Mouse (Mus musculus) hindbrain, embryonic 10.5 days (tissue): Measurements from ENCODE around the gene Slc6a3. TPM values are rescaled to one million over a fixed set of nuclear protein-coding genes. Genes with fewer than 3 reads are reported as not detected.

ENCODE experiments used
- DNase-seq: peaks from one replicate; pipeline ENCODE4 v3.0.0-alpha.2; 2017; ENCODE audit warnings: low spot score
- H3K27ac ChIP-seq: fragments of 300-500 bp; sonication (generic); 2 replicates; pipeline ENCODE4 v1.5.1; 2016; ENCODE audit warnings: mild to moderate bottlenecking, moderate library complexity
- H3K27me3 ChIP-seq: fragments of 300-500 bp; sonication (generic); 2 replicates; pipeline ENCODE4 v1.6.1; 2016; ENCODE audit warnings: mild to moderate bottlenecking; ENCODE audit not compliant: poor library complexity, insufficient read depth, severe bottlenecking
- H3K36me3 ChIP-seq: fragments of 300-500 bp; sonication (generic); 2 replicates; pipeline ENCODE4 v1.6.1; 2016; ENCODE audit warnings: mild to moderate bottlenecking, moderate library complexity
- H3K4me1 ChIP-seq: fragments of 300-500 bp; sonication (generic); replicated peaks from 2 replicates; pipeline ENCODE4 v1.6.1; 2016; ENCODE audit warnings: mild to moderate bottlenecking
- H3K4me3 ChIP-seq: fragments of 300-500 bp; sonication (generic); 2 replicates; pipeline ENCODE4 v1.5.1; 2016; ENCODE audit warnings: mild to moderate bottlenecking, moderate library complexity
- H3K9me3 ChIP-seq: fragments of 300-500 bp; sonication (generic); 2 replicates; pipeline ENCODE4 v1.6.1; 2016; ENCODE audit warnings: mild to moderate bottlenecking, moderate library complexity
- WGBS: fragments of 180-500 bp; shearing (Covaris S2); methylation state at CpG from one replicate; pipeline ENCODE4 v1.1.7; 2016; 5-methylcytosine and 5-hydroxymethylcytosine counted together
- polyA plus RNA-seq: library from polyadenylated mRNA; unstranded; fragments of >200 nt; fragmentation: Nextera tagmentation; extraction: Ambion mirVana; gene quantifications from 2 replicates; pipeline ENCODE4 v1.2.1, GENCODE M21; 2016

The Slc6a3 gene
- polyA plus RNA-seq, 1 experiment from 2014 or later = 0.10 TPM

DNA sequence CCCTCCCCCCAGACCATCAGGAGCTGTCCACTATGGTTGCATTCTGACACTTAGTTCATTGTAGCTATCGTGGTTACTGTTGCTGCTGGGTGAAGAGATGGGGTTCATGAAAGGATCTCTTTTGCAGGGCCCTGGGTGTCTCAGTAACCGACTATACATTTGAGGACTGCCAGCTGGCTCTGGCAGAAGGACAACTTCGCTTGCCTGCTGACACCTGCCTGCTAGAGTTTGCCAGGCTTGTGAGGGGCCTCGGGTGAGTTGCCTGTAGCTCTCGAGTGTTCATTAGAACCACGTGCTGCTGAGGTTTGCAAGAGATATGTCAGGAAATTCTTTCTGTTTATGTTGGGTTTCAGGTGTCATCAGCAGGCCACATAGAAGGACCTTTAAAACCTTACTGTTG is 26.7 kb upstream of the Slc6a3 start:
- no peaks in the 10 kb centered on the region for H3K9me3 ChIP-seq
- no peaks in the 10 kb centered on the region; the same call in 1 of the 2 replicates for H3K4me1 ChIP-seq
- no peak for DNase-seq
- no peaks in the 10 kb centered on the region for H3K27me3 ChIP-seq
- no peak overlapping the region for H3K27ac ChIP-seq
- 88% methylated on average over 6 of the region's 6 CpGs for WGBS
- peaks cover 92% of the 10 kb centered on the region for H3K36me3 ChIP-seq
- no peak overlapping the region for H3K4me3 ChIP-seq

DNA sequence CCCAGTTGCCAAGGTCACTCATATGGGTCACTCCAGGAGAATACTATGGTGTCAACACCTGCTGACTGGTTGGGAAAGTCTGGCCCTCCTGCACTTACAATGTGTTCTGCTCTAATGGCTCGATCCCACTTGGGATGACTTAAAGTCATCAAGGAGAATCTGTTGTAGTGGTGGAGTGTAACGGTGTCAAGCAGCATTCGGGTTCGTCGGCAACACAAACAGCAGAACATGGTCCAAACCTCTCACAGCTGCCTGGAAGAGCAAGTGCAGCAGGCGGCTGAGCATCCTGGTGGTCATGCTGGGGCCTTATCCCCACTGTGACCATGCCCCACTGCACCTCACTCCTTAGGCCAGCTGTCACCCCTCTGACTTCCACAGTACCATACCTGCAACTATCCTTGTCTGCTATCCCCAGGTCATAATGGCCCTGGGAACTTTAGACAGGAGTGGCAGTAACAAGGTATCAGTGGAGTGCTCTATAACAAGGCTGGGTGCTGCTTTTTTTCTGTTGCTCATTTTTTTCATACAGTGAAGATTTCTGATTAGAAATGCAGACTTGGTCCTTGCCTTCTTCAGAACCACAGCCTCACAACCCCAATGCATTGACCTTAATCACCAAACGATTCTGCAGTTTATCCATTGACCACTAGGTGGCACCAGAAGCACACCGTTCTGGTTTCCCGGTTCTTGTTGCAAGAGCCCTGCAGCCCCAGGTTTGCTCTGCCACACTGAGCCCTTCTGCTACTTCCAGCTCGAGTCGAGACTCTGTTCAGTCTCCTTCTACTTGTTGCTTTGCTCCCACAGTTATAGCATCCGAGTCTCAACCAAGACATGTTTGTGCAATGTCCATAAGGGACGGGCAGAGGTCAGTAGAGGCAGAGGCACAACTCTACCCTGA is 23.5 kb upstream of the Slc6a3 start:
- H3K36me3 ChIP-seq = peaks cover 88% of the 10 kb centered on the region
- no peak overlapping the region for H3K27ac ChIP-seq
- H3K4me1 ChIP-seq = no peaks in the 10 kb centered on the region; the same call in 1 of the 2 replicates
- no peak overlapping the region for H3K4me3 ChIP-seq
- WGBS = 63% methylated on average over 13 of the region's 13 CpGs
- no peaks in the 10 kb centered on the region for H3K9me3 ChIP-seq
- DNase-seq = peak; percentile 78
- H3K27me3 ChIP-seq = no peaks in the 10 kb centered on the region

DNA sequence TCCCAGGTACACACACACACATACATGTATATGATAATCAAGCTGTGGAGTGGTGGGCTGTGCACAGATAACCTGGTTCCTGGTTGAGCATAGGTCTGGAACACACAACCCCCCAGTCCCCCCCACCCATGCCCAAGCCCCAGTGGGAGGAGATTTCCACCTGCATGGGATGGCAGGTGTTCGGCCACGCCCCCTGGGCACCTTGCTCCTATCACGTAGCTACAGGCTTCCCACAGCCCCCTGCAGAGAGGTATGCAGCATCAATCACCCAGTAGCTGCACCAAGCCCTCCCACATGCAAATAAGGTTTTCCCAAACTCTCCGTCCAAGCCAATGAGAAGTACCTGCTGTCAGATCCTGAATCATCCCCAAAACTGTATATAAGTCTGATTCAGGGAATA is 19.7 kb upstream of the Slc6a3 start:
- Histone ChIP-seq H3K4me1 (no peaks in the 10 kb centered on the region; the same call in 1 of the 2 replicates), H3K27ac (no peak overlapping the region), H3K36me3 (peaks cover 51% of the 10 kb centered on the region), H3K4me3 (no peak overlapping the region), H3K9me3 (no peaks in the 10 kb centered on the region), H3K27me3 (no peaks in the 10 kb centered on the region)
- no peak for DNase-seq
- 75% methylated on average over 4 of the region's 4 CpGs for WGBS

- Histone ChIP-seq H3K27me3 (peaks cover 49% of the 10 kb centered on the region), H3K4me3 (no peak overlapping the region), H3K36me3 (no peaks in the 10 kb centered on the region), H3K27ac (no peak overlapping the region), H3K4me1 (peaks cover 12% of the 10 kb centered on the region), H3K9me3 (no peaks in the 10 kb centered on the region)
- no peak for DNase-seq
- 88% methylated on average over 3 of the region's 3 CpGs for WGBS
These were observed 2.8 kb upstream of the Slc6a3 start for GRCm38 (mm10) chr13:73533716-73534115.

GRCm38 (mm10) chr13:73535287-73535686 is 1.3 kb upstream of the Slc6a3 start:
- Histone ChIP-seq H3K27ac (no peak overlapping the region), H3K4me3 (no peak overlapping the region), H3K9me3 (no peaks in the 10 kb centered on the region), H3K4me1 (peaks cover 12% of the 10 kb centered on the region), H3K27me3 (peaks cover 54% of the 10 kb centered on the region), H3K36me3 (no peaks in the 10 kb centered on the region)
- WGBS = 61% methylated on average over 3 of the region's 3 CpGs
- no peak for DNase-seq

DNA sequence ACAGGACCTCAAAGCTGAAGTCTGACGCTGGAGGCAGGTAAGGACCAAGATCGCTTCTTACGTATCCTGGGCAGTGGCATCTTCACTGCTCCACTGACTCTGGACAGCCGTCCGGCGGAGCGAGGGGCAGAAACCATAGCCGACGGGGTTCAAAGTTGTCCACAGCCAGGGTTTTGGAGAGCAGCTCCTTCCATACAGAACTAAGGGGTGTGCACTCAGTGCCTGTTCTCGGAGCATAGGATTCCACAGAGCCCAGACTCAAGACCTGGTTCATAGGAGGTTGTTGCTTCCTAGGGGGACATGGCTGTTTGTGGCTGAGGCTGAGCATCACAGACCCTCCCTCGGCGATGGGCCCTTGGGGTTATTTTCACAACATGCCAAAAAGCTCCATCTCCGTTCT is 277 bp downstream of the Slc6a3 start:
- Histone ChIP-seq H3K4me1 (peaks cover 12% of the 10 kb centered on the region), H3K27me3 (peaks cover 60% of the 10 kb centered on the region), H3K9me3 (no peaks in the 10 kb centered on the region), H3K36me3 (no peaks in the 10 kb centered on the region), H3K27ac (no peak overlapping the region), H3K4me3 (peak overlapping the region; percentile 57)
- 17% methylated on average over 13 of the region's 13 CpGs for WGBS
- no peak for DNase-seq

GRCm38 (mm10) chr13:73564201-73564600 is 27.7 kb downstream of the Slc6a3 start:
- 86% methylated on average over 5 of the region's 5 CpGs for WGBS
- no peaks in the 10 kb centered on the region for H3K4me1 ChIP-seq

GRCm38 (mm10) chr13:73575051-73575450 is 38.5 kb downstream of the Slc6a3 start:
- Histone ChIP-seq H3K9me3 (no peaks in the 10 kb centered on the region), H3K4me3 (no peak overlapping the region), H3K36me3 (no peaks in the 10 kb centered on the region), H3K27ac (no peak overlapping the region), H3K27me3 (no peaks in the 10 kb centered on the region), H3K4me1 (no peaks in the 10 kb centered on the region)
- no peak for DNase-seq

More at GRCm38 (mm10) chr13:73564201-73564600, 27.7 kb downstream of the Slc6a3 start:
- Histone ChIP-seq H3K27ac (no peak overlapping the region), H3K4me3 (no peak overlapping the region), H3K9me3 (no peaks in the 10 kb centered on the region), H3K27me3 (no peaks in the 10 kb centered on the region), H3K36me3 (no peaks in the 10 kb centered on the region)
- DNase-seq = no peak

DNA sequence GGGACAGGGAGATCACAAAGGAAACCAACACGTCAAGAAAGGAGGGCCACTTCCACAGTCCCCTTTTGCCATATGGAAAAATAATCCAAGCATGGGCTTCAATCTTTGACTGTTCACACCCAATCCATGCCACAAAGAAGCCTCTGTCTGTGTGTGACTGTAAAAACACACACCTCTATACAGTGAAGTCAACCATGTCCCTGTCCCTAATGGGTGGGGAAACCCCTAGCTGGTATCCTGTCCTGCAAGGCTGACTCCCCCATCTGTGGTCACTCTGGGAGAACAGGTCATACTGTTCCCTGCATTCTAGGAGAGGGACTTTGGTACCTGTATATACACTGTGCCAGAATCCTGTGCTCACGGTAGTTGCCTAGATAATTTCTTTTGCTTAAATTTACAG is 40.7 kb downstream of the Slc6a3 start:
- no peaks in the 10 kb centered on the region for H3K36me3 ChIP-seq
- no peaks in the 10 kb centered on the region for H3K9me3 ChIP-seq
- no peaks in the 10 kb centered on the region for H3K27me3 ChIP-seq
- no peaks in the 10 kb centered on the region for H3K4me1 ChIP-seq
- no peak for DNase-seq
- H3K4me3 ChIP-seq = no peak overlapping the region
- no peak overlapping the region for H3K27ac ChIP-seq
- WGBS = 79% methylated on average over 2 of the region's 2 CpGs

DNA sequence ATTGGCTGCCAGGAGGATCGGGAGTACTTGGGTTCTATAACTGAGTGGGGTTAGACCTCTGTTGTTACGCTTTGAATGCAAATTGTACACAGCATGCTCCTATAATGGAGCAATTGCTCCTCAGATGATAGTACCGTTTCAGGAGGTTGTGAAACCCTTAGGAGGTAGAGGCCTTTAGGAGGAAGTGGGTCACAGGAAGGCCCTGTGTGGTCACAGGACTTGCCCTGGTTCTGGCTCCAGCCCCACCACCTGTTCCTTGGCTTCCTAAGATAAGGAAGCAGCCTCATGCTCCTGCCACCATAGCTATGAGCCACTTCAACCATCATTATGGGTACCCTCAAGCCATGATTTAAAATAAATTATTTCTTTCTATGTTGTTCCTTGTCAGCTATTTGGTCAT is 54.9 kb downstream of the Slc6a3 start:
- Histone ChIP-seq H3K27me3 (no peaks in the 10 kb centered on the region), H3K27ac (no peak overlapping the region)
- 88% methylated on average over 3 of the region's 3 CpGs for WGBS

DNA sequence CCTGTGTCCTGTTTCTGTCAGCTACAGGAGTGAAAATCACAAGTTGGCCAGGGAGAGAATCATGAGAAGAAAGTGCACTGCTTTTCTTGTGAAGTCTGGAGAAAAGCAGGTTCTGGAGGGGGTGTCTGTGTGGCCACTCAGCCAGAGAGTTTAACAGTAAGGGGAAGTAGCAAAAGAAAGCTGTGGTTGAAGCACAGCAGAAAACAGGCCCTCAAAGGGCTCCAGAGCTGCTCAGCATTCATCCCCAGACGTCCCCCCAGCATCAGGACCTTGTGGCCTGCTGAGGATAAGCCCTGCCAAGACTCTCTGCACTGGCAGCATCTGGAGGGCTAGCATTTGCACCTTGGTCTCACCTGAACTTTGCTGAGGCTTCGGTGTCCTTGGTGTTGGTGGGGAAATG is 56.0 kb downstream of the Slc6a3 start:
- no peak for DNase-seq
- Histone ChIP-seq H3K27me3 (no peaks in the 10 kb centered on the region), H3K4me1 (no peaks in the 10 kb centered on the region), H3K36me3 (no peaks in the 10 kb centered on the region), H3K9me3 (no peaks in the 10 kb centered on the region), H3K27ac (no peak overlapping the region), H3K4me3 (no peak overlapping the region)
- WGBS = 46% methylated on average over 2 of the region's 2 CpGs

More for the DNA sequence above, 54.9 kb downstream of the Slc6a3 start:
- H3K4me1 ChIP-seq = no peaks in the 10 kb centered on the region
- H3K9me3 ChIP-seq = no peaks in the 10 kb centered on the region
- DNase-seq = no peak
- H3K36me3 ChIP-seq = no peaks in the 10 kb centered on the region
- H3K4me3 ChIP-seq = no peak overlapping the region

DNA sequence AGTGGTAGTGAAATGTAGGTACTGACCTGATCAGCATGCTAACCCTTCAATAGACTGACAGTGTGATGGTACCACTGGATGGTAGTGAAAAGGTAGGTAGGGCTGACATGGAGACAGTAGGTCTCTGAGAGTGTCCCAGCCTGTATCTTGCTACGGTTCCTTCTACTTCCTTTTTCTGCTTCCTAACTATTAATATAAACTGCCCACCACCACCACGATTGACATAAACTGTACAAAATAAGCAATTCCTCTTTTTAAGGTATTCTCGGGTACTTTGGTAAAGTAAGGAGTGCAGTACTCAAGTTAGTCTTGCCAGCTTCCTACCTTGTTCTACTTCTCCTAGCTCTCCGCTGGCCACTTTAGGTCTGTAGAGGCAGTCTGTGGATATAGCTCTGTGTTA is 59.7 kb downstream of the Slc6a3 start:
- no peaks in the 10 kb centered on the region for H3K9me3 ChIP-seq
- H3K4me1 ChIP-seq = no peaks in the 10 kb centered on the region
- no peak overlapping the region for H3K27ac ChIP-seq
- no peaks in the 10 kb centered on the region for H3K27me3 ChIP-seq
- no peaks in the 10 kb centered on the region for H3K36me3 ChIP-seq
- no peak for DNase-seq
- H3K4me3 ChIP-seq = no peak overlapping the region
- WGBS = 82% methylated on average over 4 of the region's 4 CpGs

GRCm38 (mm10) chr13:73600217-73600616 is 63.7 kb downstream of the Slc6a3 start:
- Histone ChIP-seq H3K4me1 (peaks cover 17% of the 10 kb centered on the region), H3K4me3 (no peak overlapping the region), H3K27me3 (no peaks in the 10 kb centered on the region), H3K9me3 (no peaks in the 10 kb centered on the region), H3K36me3 (no peaks in the 10 kb centered on the region), H3K27ac (no peak overlapping the region)
- DNase-seq = no peak
- 83% methylated on average over 4 of the region's 4 CpGs for WGBS
